Mouse (Mus musculus): ENCODE measurements around the gene Tshr.

GRCm38 (mm10) chr12:91588670-91589541 lies 204.5 kb downstream of the Tshr start:
- no peak for TF ChIP-seq POLR2A (IDR thresholded peaks at IDR 0.05; ENCODE audit: borderline replicate concordance, extremely low read depth, insufficient read depth, insufficient read length, poor library complexity, severe bottlenecking)
- TF ChIP-seq CTCF (IDR thresholded peaks at IDR 0.05; ENCODE audit: borderline replicate concordance, extremely low read depth, insufficient read depth, insufficient read length) = no peak

Data from brain, embryonic 14.5 days (tissue).